29 mouse cellular contexts compared by ENCODE assay signal in genomic region chr4:107287517-107287916, GRCm38 (mm10). TPM values are rescaled to one million over a fixed set of nuclear protein-coding genes. Genes with fewer than 3 reads are reported as not detected.
DNase-seq lines count a peak whose midpoint lies in the region; ATAC-seq lines count a peak whose summit lies in the region.
"Had no signal": no experiment of that assay in that cellular context is flagged by ENCODE, and none has a peak within 500 bp of the region (broad histone marks: within the 10 kb centered on the region; RNA-seq: fewer than 3 reads in every experiment).

No protein-coding gene starts in this region.

- H3K9ac ChIP-seq in midbrain, embryonic 11.5 days (ENCODE audit: low read length), result no peak overlapping the region
- H3K9ac ChIP-seq: embryonic facial prominence, embryonic 13.5 days; embryonic facial prominence, embryonic 15.5 days; forebrain, embryonic 12.5 days had no signal

- H3K27ac ChIP-seq in midbrain, embryonic 11.5 days (ENCODE audit: low read depth, low read length), result no peak overlapping the region
- H3K27ac ChIP-seq in midbrain, embryonic 10.5 days (replicated peaks), result no peak overlapping the region
- H3K27ac ChIP-seq: embryonic facial prominence, embryonic 13.5 days; embryonic facial prominence, embryonic 15.5 days; forebrain, embryonic 10.5 days; forebrain, embryonic 12.5 days had no signal

- no peaks in the 10 kb centered on the region for H3K27me3 ChIP-seq in midbrain, embryonic 11.5 days (ENCODE audit: control insufficient read depth, insufficient read depth, low read length)
- H3K27me3 ChIP-seq in midbrain, embryonic 10.5 days (ENCODE audit: low read depth, poor library complexity, severe bottlenecking), result peaks cover 4% of the 10 kb centered on the region; the same call in 1 of the 2 replicates
- H3K27me3 ChIP-seq: CH12.LX; embryonic facial prominence, embryonic 13.5 days; embryonic facial prominence, embryonic 15.5 days; forebrain, embryonic 12.5 days had no signal

- H3K4me1 ChIP-seq in midbrain, embryonic 11.5 days (ENCODE audit: control insufficient read depth, insufficient read depth, low read length), result no peaks in the 10 kb centered on the region
- H3K4me1 ChIP-seq in midbrain, embryonic 10.5 days, result no peaks in the 10 kb centered on the region
- H3K4me1 ChIP-seq: embryonic facial prominence, embryonic 13.5 days; embryonic facial prominence, embryonic 15.5 days; forebrain, embryonic 12.5 days had no signal

- DNase-seq in heart, adult 11 months, result peak; percentile 56
- no peak for DNase-seq in heart, adult 8-10 months (ENCODE audit: low spot score)
- peak; percentile 17 for DNase-seq in midbrain, embryonic 11.5 days (ENCODE audit: low spot score, missing footprints)
- no peak for DNase-seq in midbrain, embryonic 10.5 days (ENCODE audit: low spot score)
- no peak for DNase-seq in lung, postnatal 4 days
- DNase-seq: adrenal gland, adult 2 months; adrenal gland, postnatal 10 days; adrenal gland, postnatal 25 days; B cell, adult 2 months; cerebellum, adult 11 months; cerebellum, adult 18-20 months; cerebellum, adult 8-10 months; cerebellum, adult 9-11 months; cerebellum, postnatal 14 days; cerebellum, postnatal 36 days; embryo, embryonic 11 days had no signal

- H3K9me3 ChIP-seq in midbrain, embryonic 11.5 days (ENCODE audit: control insufficient read depth, low read length), result no peaks in the 10 kb centered on the region
- no peaks in the 10 kb centered on the region for H3K9me3 ChIP-seq in midbrain, embryonic 10.5 days (replicated peaks)
- H3K9me3 ChIP-seq: embryonic facial prominence, embryonic 13.5 days; embryonic facial prominence, embryonic 15.5 days; forebrain, embryonic 10.5 days; forebrain, embryonic 12.5 days; G1E had no signal

- no peak overlapping the region for H3K4me3 ChIP-seq in midbrain, embryonic 11.5 days (ENCODE audit: low read depth, low read length)
- no peak overlapping the region for H3K4me3 ChIP-seq in midbrain, embryonic 10.5 days
- H3K4me3 ChIP-seq: embryonic facial prominence, embryonic 13.5 days; embryonic facial prominence, embryonic 15.5 days; erythroblast, embryonic 14.5 days; forebrain, embryonic 10.5 days; forebrain, embryonic 12.5 days had no signal

- no peaks in the 10 kb centered on the region for H3K36me3 ChIP-seq in midbrain, embryonic 11.5 days (ENCODE audit: control insufficient read depth, insufficient read depth, low read length)
- H3K36me3 ChIP-seq in midbrain, embryonic 10.5 days, result no peaks in the 10 kb centered on the region
- H3K36me3 ChIP-seq: embryonic facial prominence, embryonic 15.5 days; forebrain, embryonic 10.5 days; forebrain, embryonic 12.5 days; G1E had no signal

- H3K4me2 ChIP-seq in midbrain, embryonic 11.5 days, result no peak overlapping the region
- H3K4me2 ChIP-seq: embryonic facial prominence, embryonic 13.5 days; embryonic facial prominence, embryonic 15.5 days; forebrain, embryonic 12.5 days had no signal

- WGBS in midbrain, embryonic 11.5 days, result 90% methylated on average over 2 of the region's 2 CpGs
- WGBS in midbrain, embryonic 10.5 days, result 82% methylated on average over 2 of the region's 2 CpGs

- ATAC-seq in midbrain, embryonic 11.5 days (ENCODE audit: low FRiP score), result no peak
- ATAC-seq: CD4-positive, CD25-positive, alpha-beta regulatory T cell, adult 4 months; forebrain, embryonic 14.5 days; forebrain, embryonic 16.5 days had no signal

RNA-seq across cellular contexts. Expression of gene Dio1, which starts 19.5 kb away (rescaled TPM):
- not detected for total RNA-seq in heart, adult 8-10 months (2022)
- not detected in 2 replicates for polyA plus RNA-seq in midbrain, embryonic 11.5 days (2014; fragmentation: Nextera tagmentation; extraction: Ambion mirVana)
- not detected in 2 replicates for polyA plus RNA-seq in midbrain, embryonic 10.5 days (2016; fragmentation: Nextera tagmentation; extraction: Ambion mirVana)
- total RNA-seq: adrenal gland, postnatal 25 days; common myeloid progenitor, adult 5-6 weeks; G1E had no signal
- polyA plus RNA-seq: brain, embryonic 14.5 days; CD4-positive, CD25-positive, alpha-beta regulatory T cell, adult 4 months; embryonic facial prominence, embryonic 11.5 days; embryonic facial prominence, embryonic 13.5 days; erythroblast, embryonic 14.5 days; forebrain, embryonic 10.5 days; forebrain, embryonic 12.5 days; forebrain, embryonic 14.5 days; forebrain, embryonic 16.5 days; G1E had no signal

RNA-seq across cellular contexts. Expression of gene Yipf1, which starts 26.6 kb away (rescaled TPM):
- total RNA-seq in heart, adult 8-10 months (2022), result 10 to 100 TPM; 16.6 to 20.3 (median 18.0) TPM
- 36.0 and 40.2 TPM in 2 replicates for polyA plus RNA-seq in midbrain, embryonic 11.5 days (2014; fragmentation: Nextera tagmentation; extraction: Ambion mirVana)
- 37.8 and 42.6 TPM in 2 replicates for polyA plus RNA-seq in midbrain, embryonic 10.5 days (2016; fragmentation: Nextera tagmentation; extraction: Ambion mirVana)

RNA-seq across cellular contexts. Expression of gene Hspb11, which starts 34.1 kb away (rescaled TPM):
- total RNA-seq in heart, adult 8-10 months (2022), result 10 to 100 TPM; 10.1 to 12.3 (median 10.2) TPM
- 27.2 and 30.2 TPM in 2 replicates for polyA plus RNA-seq in midbrain, embryonic 11.5 days (2014; fragmentation: Nextera tagmentation; extraction: Ambion mirVana)
- polyA plus RNA-seq in midbrain, embryonic 10.5 days (2016; fragmentation: Nextera tagmentation; extraction: Ambion mirVana), result 25.6 and 25.9 TPM in 2 replicates

RNA-seq across cellular contexts. Expression of gene Lrrc42, which starts 34.2 kb away (rescaled TPM):
- 10 to 100 TPM in 2 of 4 experiments, 1 to 10 TPM in 2; 8.5 to 11.0 (median 10.2) TPM for total RNA-seq in heart, adult 8-10 months (2022)
- polyA plus RNA-seq in midbrain, embryonic 11.5 days (2014; fragmentation: Nextera tagmentation; extraction: Ambion mirVana), result 69.8 and 70.0 TPM in 2 replicates
- polyA plus RNA-seq in midbrain, embryonic 10.5 days (2016; fragmentation: Nextera tagmentation; extraction: Ambion mirVana), result 75.0 and 83.0 TPM in 2 replicates

Comparison
In these comparisons a context has a peak if more than half of its experiments do, and no peak if none do; other contexts are left out.
1. DNase-seq: peak in heart, adult 11 months (single experiment) and midbrain, embryonic 11.5 days (single experiment); none in heart, adult 8-10 months (single experiment), midbrain, embryonic 10.5 days (single experiment) and lung, postnatal 4 days (0 of 2).